Mouse (Mus musculus) urinary bladder, postnatal 10 days (tissue): Measurements from ENCODE around the gene U2af1l4.

Experiments used
- DNase-seq: peaks from one replicate; pipeline ENCODE4 v3.0.0; 2022; ENCODE audit warnings: low spot score

U2af1l4 gene

DNA sequence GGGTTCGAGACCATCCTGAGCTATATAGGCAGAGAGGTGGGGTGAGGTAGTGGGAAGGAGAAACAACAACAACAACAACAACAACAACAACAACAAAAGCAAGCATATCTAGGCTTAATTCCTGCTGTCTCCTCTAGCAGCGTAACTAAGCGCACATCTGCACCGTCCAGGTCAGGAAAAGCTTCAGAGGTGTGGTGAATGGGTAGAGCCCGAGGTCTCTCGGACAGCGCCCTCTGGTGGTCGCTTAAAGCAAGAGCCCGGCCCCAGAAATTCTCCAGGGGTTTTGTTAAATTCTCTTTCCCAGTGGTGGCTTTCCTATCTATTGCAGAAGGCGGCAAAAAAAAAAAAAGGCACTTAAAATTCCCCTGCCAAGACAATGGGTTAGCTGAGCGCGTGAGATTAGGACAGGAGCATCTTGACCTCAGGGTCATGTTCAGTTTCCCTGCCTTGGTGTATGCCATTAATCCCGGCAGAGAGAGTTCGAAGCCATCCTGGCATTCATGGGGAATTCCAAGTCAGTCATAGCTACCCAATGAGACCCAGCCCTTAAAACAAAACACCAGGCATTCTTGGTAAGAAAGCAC, 50.5 kb downstream of the U2af1l4 start:
- DNase-seq: no peak

DNA sequence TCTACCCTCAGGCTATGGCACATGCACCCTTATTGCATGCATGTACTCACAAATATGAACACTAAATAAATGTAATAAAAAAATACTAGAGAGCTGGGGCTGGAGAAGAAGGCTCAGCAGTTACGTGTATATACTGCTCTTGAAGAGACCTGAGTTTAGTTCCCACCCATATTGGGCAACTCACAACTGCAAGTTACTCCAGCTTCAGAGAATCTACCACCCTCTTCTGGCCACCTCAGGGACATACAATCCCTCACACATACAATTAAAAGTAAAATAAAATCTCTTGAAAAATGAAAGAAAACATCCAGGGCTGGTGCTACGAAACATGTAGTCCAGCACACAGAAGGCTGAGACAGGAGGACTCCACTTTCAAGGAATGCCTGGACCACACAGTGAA, 51.4 kb downstream of the U2af1l4 start:
- DNase-seq: no peak
